Mouse (Mus musculus) lung, postnatal 0 days (tissue): ENCODE measurements around the gene Ccdc71.

Experiments used
- CTCF ChIP-seq: IDR thresholded peaks from 2 replicates; pipeline ENCODE4 v1.5.1; 2016; ENCODE audit warnings: antibody characterized with exemption, mild to moderate bottlenecking
- EP300 ChIP-seq: IDR thresholded peaks from 2 replicates; pipeline ENCODE4 v1.6.1; 2016; ENCODE audit warnings: antibody characterized with exemption, mild to moderate bottlenecking, control low read depth

- TF ChIP-seq EP300 (no peak), CTCF (no peak)
Observed at GRCm38 (mm10) chr9:108441236-108441919, 18.9 kb upstream of the Ccdc71 start.
